Mouse (Mus musculus) skeletal muscle tissue, postnatal 0 days (tissue): ENCODE measurements around the gene Olfr715b. TPM values are rescaled to one million over a fixed set of nuclear protein-coding genes. Genes with fewer than 3 reads are reported as not detected.

Experiments used
- polyA plus RNA-seq: library from polyadenylated mRNA; unstranded; fragments of >200 nt; fragmentation: Nextera tagmentation; extraction: Ambion mirVana; gene quantifications from 2 replicates; pipeline ENCODE4 v1.2.1, GENCODE M21; 2015

Gene Olfr715b
- not detected in 2 replicates for polyA plus RNA-seq

GRCm38 (mm10) chr7:107110269-107110668 lies at the start of gene Olfr715b:
Gene Olfr715b (minus strand): TSS chr7:107110369.

GRCm38 (mm10) chr7:107138027-107138426 lies 27.9 kb upstream of the Olfr715b start, which contains the start of gene Olfr716:
Gene Olfr716 (plus strand): TSS chr7:107138327.

GRCm38 (mm10) chr7:107130983-107131382 lies 20.8 kb upstream of the Olfr715b start, which contains the start of gene Olfr715:
Gene Olfr715 (minus strand): TSS chr7:107131083.

GRCm38 (mm10) chr7:107092920-107093319 lies 17.2 kb downstream of the Olfr715b start, which contains the start of gene Olfr17:
Gene Olfr17 (plus strand): TSS chr7:107093220.

GRCm38 (mm10) chr7:107070681-107071080 lies 39.5 kb downstream of the Olfr715b start, which contains the start of gene Olfr714:
Gene Olfr714 (plus strand): TSS chr7:107070981.

Other genes with a start within 250 kb of the Olfr715b start
- not detected in 2 replicates for gene Olfr704, start 247.2 kb downstream of the Olfr715b start, polyA plus RNA-seq
- gene Olfr705, start 233.5 kb downstream of the Olfr715b start, polyA plus RNA-seq = not detected in 2 replicates
- gene Olfr706, start 222.2 kb downstream of the Olfr715b start, polyA plus RNA-seq = not detected in 2 replicates
- gene Olfr707, start 209.1 kb downstream of the Olfr715b start, polyA plus RNA-seq = not detected in 2 replicates
- gene Olfr1532-ps1, start 202.4 kb downstream of the Olfr715b start, polyA plus RNA-seq = not detected in 2 replicates
- gene Olfr709-ps1, start 178.2 kb downstream of the Olfr715b start, polyA plus RNA-seq = not detected in 2 replicates
- gene Olfr710, start 162.1 kb downstream of the Olfr715b start, polyA plus RNA-seq = not detected in 2 replicates
- not detected in 2 replicates for gene Olfr6, start 146.4 kb downstream of the Olfr715b start, polyA plus RNA-seq
- gene Olfr711, start 134.9 kb downstream of the Olfr715b start, polyA plus RNA-seq = not detected in 2 replicates
- gene Olfr2, start 104.3 kb downstream of the Olfr715b start, polyA plus RNA-seq = not detected in 2 replicates
- gene Olfr713, start 79.2 kb downstream of the Olfr715b start, polyA plus RNA-seq = not detected in 2 replicates
- not detected in 2 replicates for gene Olfr714, start 39.4 kb downstream of the Olfr715b start, polyA plus RNA-seq
- not detected in 2 replicates for gene Olfr17, start 17.1 kb downstream of the Olfr715b start, polyA plus RNA-seq
- gene Olfr715, start 20.7 kb upstream of the Olfr715b start, polyA plus RNA-seq = not detected in 2 replicates
- not detected in 2 replicates for gene Olfr716, start 28.0 kb upstream of the Olfr715b start, polyA plus RNA-seq
- gene Nlrp14, start 56.6 kb upstream of the Olfr715b start, polyA plus RNA-seq = not detected in 2 replicates
- gene Rbmxl2, start 99.1 kb upstream of the Olfr715b start, polyA plus RNA-seq = not detected in 2 replicates